In genomic region chr17:34295891-34296794, GRCm38 (mm10) we compare ENCODE assay signal across 9 mouse cellular contexts. TPM values are rescaled to one million over a fixed set of nuclear protein-coding genes. Genes with fewer than 3 reads are reported as not detected.
DNase-seq lines count a peak whose midpoint lies in the region; ATAC-seq lines count a peak whose summit lies in the region.
"Had no signal": no experiment of that assay in that cellular context is flagged by ENCODE, and none has a peak within 500 bp of the region (broad histone marks: within the 10 kb centered on the region; RNA-seq: fewer than 3 reads in every experiment).

No protein-coding gene starts in this region.

- H3K9ac ChIP-seq in forebrain, embryonic 11.5 days (ENCODE audit: low read length): peak overlapping the region; percentile 35; the same call in 1 of the 2 replicates
- H3K9ac ChIP-seq in hindbrain, embryonic 14.5 days: peak overlapping the region; percentile 48

- peak; percentile 54 for DNase-seq in adrenal gland, adult 2 months
- no peak for DNase-seq in adrenal gland, postnatal 4 days (ENCODE audit: low spot score in 2 of 2)
- peak; percentile 64 for DNase-seq in ZHBTc4 (ENCODE audit: low read depth, low spot score)
- no peak for DNase-seq in forebrain, embryonic 11.5 days (ENCODE audit: low spot score)
- DNase-seq in hindbrain, embryonic 14.5 days (ENCODE audit: low spot score): peak; percentile 96
- peak; percentile 19 to 71 for DNase-seq in left cerebral cortex, adult 9 months (ENCODE audit: low spot score in 2 of 2)
- peak; percentile 83 for DNase-seq in mesoderm, embryonic 11.5 days (ENCODE audit: low read depth, low spot score)
- DNase-seq in spleen, postnatal 36 days (ENCODE audit: low spot score in 2 of 2): peak; percentile 86 to 91

- no peaks in the 10 kb centered on the region; the same call in 1 of the 2 replicates for H3K27me3 ChIP-seq in forebrain, embryonic 11.5 days (ENCODE audit: control insufficient read depth, insufficient read depth, low read length)
- H3K27me3 ChIP-seq in hindbrain, embryonic 14.5 days (ENCODE audit: control insufficient read depth, insufficient read depth, low read length): no peaks in the 10 kb centered on the region

- H3K4me1 ChIP-seq in forebrain, embryonic 11.5 days (replicated peaks; ENCODE audit: control insufficient read depth, insufficient read depth, low read length): no peaks in the 10 kb centered on the region
- H3K4me1 ChIP-seq in hindbrain, embryonic 14.5 days (replicated peaks; ENCODE audit: control insufficient read depth, insufficient read depth, low read length): no peaks in the 10 kb centered on the region; the same call in 1 of the 2 replicates

- 22% methylated on average over 23 of the region's 23 CpGs for WGBS in forebrain, embryonic 11.5 days
- 21% methylated on average over 23 of the region's 23 CpGs for WGBS in hindbrain, embryonic 14.5 days

- H3K9me3 ChIP-seq in forebrain, embryonic 11.5 days (ENCODE audit: control insufficient read depth, low read length): no peaks in the 10 kb centered on the region
- no peaks in the 10 kb centered on the region for H3K9me3 ChIP-seq in hindbrain, embryonic 14.5 days (ENCODE audit: control insufficient read depth, low read length)

- 0 out of 2 replicates have a peak, but pooled peaks have one; percentile 27 for ATAC-seq in forebrain, embryonic 11.5 days (replicated peaks; ENCODE audit: low FRiP score)
- ATAC-seq in hindbrain, embryonic 14.5 days (ENCODE audit: low FRiP score): peak; percentile 87

- H3K27ac ChIP-seq in forebrain, embryonic 11.5 days (ENCODE audit: low read depth, low read length): no peak overlapping the region
- peak overlapping the region; percentile 61 for H3K27ac ChIP-seq in hindbrain, embryonic 14.5 days

- H3K4me3 ChIP-seq in forebrain, embryonic 11.5 days (ENCODE audit: low read depth, low read length): peak overlapping the region; percentile 21; the same call in 1 of the 2 replicates
- peak overlapping the region; percentile 34 for H3K4me3 ChIP-seq in hindbrain, embryonic 14.5 days (replicated peaks; ENCODE audit: low read length)

- no peaks in the 10 kb centered on the region for H3K36me3 ChIP-seq in forebrain, embryonic 11.5 days (ENCODE audit: control insufficient read depth, insufficient read depth, low read length)
- no peaks in the 10 kb centered on the region for H3K36me3 ChIP-seq in hindbrain, embryonic 14.5 days (replicated peaks; ENCODE audit: control insufficient read depth, insufficient read depth)

- peak overlapping the region; percentile 47; the same call in 1 of the 2 replicates for H3K4me2 ChIP-seq in forebrain, embryonic 11.5 days (ENCODE audit: low read depth, low read length, severe bottlenecking)
- H3K4me2 ChIP-seq in hindbrain, embryonic 14.5 days (replicated peaks): peak overlapping the region; percentile 49

RNA-seq across cellular contexts. Expression of gene H2-Aa, which starts 8.5 kb away (rescaled TPM):
- total RNA-seq in adrenal gland, adult 2 months (2021): 100 to 1,000 TPM in 1 of 2 experiments, 10 to 100 TPM in 1; 85.9 to 137 TPM
- polyA plus RNA-seq in adrenal gland, adult 2 months (2012; rRNA removed): 134 and 150 TPM in 2 replicates
- 10 to 100 TPM in 1 of 2 experiments, 1 to 10 TPM in 1; 9.1 to 15.9 TPM for total RNA-seq in adrenal gland, postnatal 4 days (2021)
- polyA plus RNA-seq in forebrain, embryonic 11.5 days (2014; fragmentation: Nextera tagmentation; extraction: Ambion mirVana): not detected in 2 replicates
- 0.31 and 0.58 TPM in 2 replicates for polyA plus RNA-seq in hindbrain, embryonic 14.5 days (2014; fragmentation: Nextera tagmentation; extraction: Ambion mirVana)

RNA-seq across cellular contexts. Expression of gene H2-Eb1, which starts 9.5 kb away (rescaled TPM):
- total RNA-seq in adrenal gland, adult 2 months (2021): 100 to 1,000 TPM in 1 of 2 experiments, 10 to 100 TPM in 1; 67.3 to 144 TPM
- polyA plus RNA-seq in adrenal gland, adult 2 months (2012; rRNA removed): 59.2 and 66.0 TPM in 2 replicates
- total RNA-seq in adrenal gland, postnatal 4 days (2021): 10 to 100 TPM in 1 of 2 experiments, 1 to 10 TPM in 1; 5.7 to 12.3 TPM
- 0.92 and 0.99 TPM in 2 replicates for polyA plus RNA-seq in forebrain, embryonic 11.5 days (2014; fragmentation: Nextera tagmentation; extraction: Ambion mirVana)
- 3.9 and 4.2 TPM in 2 replicates for polyA plus RNA-seq in hindbrain, embryonic 14.5 days (2014; fragmentation: Nextera tagmentation; extraction: Ambion mirVana)

RNA-seq across cellular contexts. Expression of gene H2-Eb2, which starts 29.3 kb away (rescaled TPM):
- not detected for total RNA-seq in adrenal gland, adult 2 months (2021)
- polyA plus RNA-seq in adrenal gland, adult 2 months (2012; rRNA removed): 0.03 TPM in 1 of 2 replicates, not detected in the other
- total RNA-seq in adrenal gland, postnatal 4 days (2021): not detected
- polyA plus RNA-seq in forebrain, embryonic 11.5 days (2014; fragmentation: Nextera tagmentation; extraction: Ambion mirVana): not detected in 2 replicates
- 0.12 and 0.35 TPM in 2 replicates for polyA plus RNA-seq in hindbrain, embryonic 14.5 days (2014; fragmentation: Nextera tagmentation; extraction: Ambion mirVana)
- total RNA-seq: left cerebral cortex, postnatal 10 days had no signal

RNA-seq across cellular contexts. Expression of gene H2-Ab1, which starts 38.7 kb away (rescaled TPM):
- total RNA-seq in adrenal gland, adult 2 months (2021): 10 to 100 TPM; 78.4 to 97.1 TPM
- polyA plus RNA-seq in adrenal gland, adult 2 months (2012; rRNA removed): 364 and 513 TPM in 2 replicates
- total RNA-seq in adrenal gland, postnatal 4 days (2021): 10 to 100 TPM; 11.1 to 12.8 TPM
- polyA plus RNA-seq in forebrain, embryonic 11.5 days (2014; fragmentation: Nextera tagmentation; extraction: Ambion mirVana): 3.0 and 3.6 TPM in 2 replicates
- polyA plus RNA-seq in hindbrain, embryonic 14.5 days (2014; fragmentation: Nextera tagmentation; extraction: Ambion mirVana): 0.80 and 1.8 TPM in 2 replicates

RNA-seq across cellular contexts. Expression of gene H2-Ob, which starts 57.4 kb away (rescaled TPM):
- 1 to 10 TPM in 1 of 2 experiments, under 1 TPM in 1; 0.49 to 1.3 TPM for total RNA-seq in adrenal gland, adult 2 months (2021)
- 0.91 TPM in 2 replicates for polyA plus RNA-seq in adrenal gland, adult 2 months (2012; rRNA removed)
- total RNA-seq in adrenal gland, postnatal 4 days (2021): under 1 TPM; 0.28 to 0.65 TPM
- polyA plus RNA-seq in forebrain, embryonic 11.5 days (2014; fragmentation: Nextera tagmentation; extraction: Ambion mirVana): not detected in 2 replicates
- polyA plus RNA-seq in hindbrain, embryonic 14.5 days (2014; fragmentation: Nextera tagmentation; extraction: Ambion mirVana): not detected in 2 replicates

Comparison
In these comparisons a context has a peak if more than half of its experiments do, and no peak if none do; other contexts are left out.
1. DNase-seq: peak in adrenal gland, adult 2 months (single experiment), ZHBTc4 (single experiment), hindbrain, embryonic 14.5 days (single experiment), left cerebral cortex, adult 9 months (2 of 2), mesoderm, embryonic 11.5 days (single experiment) and spleen, postnatal 36 days (2 of 2); none in adrenal gland, postnatal 4 days (0 of 2) and forebrain, embryonic 11.5 days (single experiment).
2. RNA of gene H2-Aa, which starts 8.5 kb away (polyA plus RNA-seq): 134 to 150 TPM in adrenal gland, adult 2 months; 0.31 to 0.58 TPM in hindbrain, embryonic 14.5 days and not detected in forebrain, embryonic 11.5 days; every median in the first group is over 10 times any median in the second.
3. RNA of gene H2-Eb1, which starts 9.5 kb away (polyA plus RNA-seq): 59.2 to 66.0 TPM in adrenal gland, adult 2 months; 3.9 to 4.2 TPM in hindbrain, embryonic 14.5 days and 0.92 to 0.99 TPM in forebrain, embryonic 11.5 days; every median in the first group is over 10 times any median in the second.